Mouse (Mus musculus) midbrain, postnatal 0 days (tissue): Measurements from ENCODE around the gene Paip2b. TPM values are rescaled to one million over a fixed set of nuclear protein-coding genes. Genes with fewer than 3 reads are reported as not detected.

Experiments
- ATAC-seq: fragments of 200-750 bp; cut with Nextera tagmentation; 2 replicates; pipeline ENCODE4 v1.8.0; 2017; ENCODE audit warnings: moderate number of reproducible peaks, mild to moderate bottlenecking, moderate TSS enrichment, moderate library complexity; ENCODE audit not compliant: low FRiP score
- DNase-seq: peaks from one replicate; pipeline ENCODE4 v3.0.0-alpha.2; 2015; ENCODE audit warnings: low spot score
- H3K27ac ChIP-seq: fragments of 300-500 bp; sonication (generic); 2 replicates; pipeline ENCODE4 v1.5.1; 2014; ENCODE audit warnings: low read depth, mild to moderate bottlenecking, low read length, mixed read lengths
- H3K27me3 ChIP-seq: fragments of 300-500 bp; sonication (generic); 2 replicates; pipeline ENCODE4 v1.6.1; 2014; ENCODE audit warnings: low read length, control low read depth, mixed read lengths; ENCODE audit not compliant: insufficient read depth
- H3K36me3 ChIP-seq: fragments of 300-500 bp; sonication (generic); 2 replicates; pipeline ENCODE4 v1.6.1; 2014; ENCODE audit warnings: low read length, control low read depth, mixed read lengths; ENCODE audit not compliant: insufficient read depth
- H3K4me1 ChIP-seq: fragments of 300-500 bp; sonication (generic); 2 replicates; pipeline ENCODE4 v1.6.1; 2014; ENCODE audit warnings: mild to moderate bottlenecking, control low read depth, antibody characterized with exemption, low read length, mixed read lengths; ENCODE audit not compliant: insufficient read depth
- H3K4me2 ChIP-seq: fragments of 300-500 bp; sonication (generic); 2 replicates; pipeline ENCODE4 v1.6.1; 2014; ENCODE audit warnings: low read depth, mild to moderate bottlenecking, low read length, mixed read lengths; ENCODE audit not compliant: poor library complexity, severe bottlenecking
- H3K4me3 ChIP-seq: fragments of 300-500 bp; sonication (generic); 2 replicates; pipeline ENCODE4 v1.5.1; 2014; ENCODE audit warnings: low read depth, mild to moderate bottlenecking, low read length, moderate library complexity
- H3K9ac ChIP-seq: fragments of 300-500 bp; sonication (generic); replicated peaks from 2 replicates; pipeline ENCODE4 v1.6.1; 2014; ENCODE audit warnings: mild to moderate bottlenecking, low read length, moderate library complexity, mixed read lengths; ENCODE audit not compliant: poor library complexity, severe bottlenecking
- H3K9me3 ChIP-seq: fragments of 300-500 bp; sonication (generic); 2 replicates; pipeline ENCODE4 v1.6.1; 2016; ENCODE audit warnings: low read length, control low read depth
- CTCF ChIP-seq: IDR thresholded peaks from 2 replicates; pipeline ENCODE4 v1.5.1; 2016; ENCODE audit warnings: antibody characterized with exemption, mild to moderate bottlenecking
- WGBS: fragments of 180-500 bp; shearing (Covaris S2); extraction: QIAGEN DNeasy Blood & Tissue Kit; methylation state at CpG from one replicate; pipeline ENCODE4 v1.1.7; 2014; 5-methylcytosine and 5-hydroxymethylcytosine counted together
- polyA plus RNA-seq: library from polyadenylated mRNA; unstranded; fragments of >200 nt; fragmentation: Nextera tagmentation; extraction: Ambion mirVana; gene quantifications from 2 replicates; pipeline ENCODE4 v1.2.1, GENCODE M21; 2015
- total RNA-seq: library from RNA; depleted of rRNA; stranded (reverse); fragments of >200 nt; gene quantifications from 2 replicates; pipeline ENCODE4 v1.2.3, GENCODE M21; 2014; rRNA removed

The Paip2b gene
- total RNA-seq (59.3 and 66.5 TPM in 2 replicates), polyA plus RNA-seq (25.9 and 26.1 TPM in 2 replicates)

DNA sequence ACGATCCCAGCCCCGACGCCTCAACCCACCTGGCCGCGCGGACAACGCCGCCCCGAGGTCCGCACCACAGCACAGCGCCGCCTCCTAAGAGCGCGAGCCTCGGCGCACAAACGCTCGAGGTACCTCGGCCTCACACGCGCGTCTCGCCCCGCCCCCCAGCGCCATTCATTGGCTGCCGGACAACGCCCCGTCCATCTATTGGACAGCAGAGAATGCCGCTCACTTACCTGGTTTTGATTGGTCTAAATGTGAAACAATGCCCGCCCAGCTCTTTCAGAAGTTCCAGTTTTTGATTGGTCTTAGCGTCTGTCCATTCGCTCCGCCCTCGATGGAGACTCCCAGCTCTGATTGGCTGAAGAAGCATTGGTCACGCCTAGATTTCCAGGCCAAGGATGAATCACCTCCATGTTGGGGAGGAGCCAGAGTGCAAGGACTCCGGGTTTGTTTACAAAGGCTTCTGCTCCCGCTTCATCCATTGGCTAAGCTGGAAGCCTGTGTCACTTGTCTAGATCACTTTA is at the start of gene Paip2b:
Paip2b (minus strand) TSS at position 136 of the 518 bp plus-strand sequence.
- WGBS, result under 1% methylated on average over 33 of the region's 37 CpGs
- no peaks in the 10 kb centered on the region for H3K9me3 ChIP-seq
- DNase-seq, result peak; percentile 100

DNA sequence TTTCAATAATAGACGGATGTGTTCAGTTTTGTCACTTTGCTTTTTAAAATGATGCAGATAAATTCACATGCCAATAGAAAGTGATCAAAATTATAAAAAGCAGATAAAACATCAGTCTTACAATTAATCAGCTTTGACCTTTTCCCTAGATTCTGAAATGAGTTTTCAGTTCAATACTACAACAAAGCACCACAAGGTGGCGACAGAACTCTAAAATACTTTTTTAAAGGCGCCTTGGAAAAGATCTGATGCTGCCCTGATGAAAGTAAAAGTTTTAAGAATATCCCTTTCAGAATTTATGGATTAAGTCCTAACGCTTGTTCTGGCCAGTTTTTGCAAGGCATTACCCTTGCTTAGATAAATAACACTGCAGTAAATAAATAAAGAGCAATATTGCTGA is 48.3 kb upstream of the Paip2b start:
- no peaks in the 10 kb centered on the region for H3K4me1 ChIP-seq
- H3K27ac ChIP-seq, result no peak overlapping the region
- peak; percentile 85 for TF ChIP-seq CTCF
- no peaks in the 10 kb centered on the region for H3K36me3 ChIP-seq
- ATAC-seq (no peak), DNase-seq (peak; percentile 77)
- H3K4me2 ChIP-seq, result no peak overlapping the region
- H3K9me3 ChIP-seq, result no peaks in the 10 kb centered on the region
- H3K4me3 ChIP-seq, result peak overlapping the region; percentile 2; the same call in 1 of the 2 replicates
- H3K27me3 ChIP-seq, result no peaks in the 10 kb centered on the region
- WGBS, result 3% methylated on average over 4 of the region's 4 CpGs
- H3K9ac ChIP-seq, result no peak overlapping the region

More for the DNA sequence above, at the start of gene Paip2b:
- peak; percentile 26; the same call in 1 of the 2 replicates for TF ChIP-seq CTCF
- Histone ChIP-seq H3K4me2 (peak within 1 kb of the TSS; percentile 72), H3K27ac (peak within 1 kb of the TSS; percentile 87), H3K9ac (peak within 1 kb of the TSS; percentile 75), H3K27me3 (no peaks in the 10 kb centered on the region), H3K36me3 (no peaks in the 10 kb centered on the region), H3K4me1 (no peaks in the 10 kb centered on the region; the same call in 1 of the 2 replicates), H3K4me3 (peak within 1 kb of the TSS; percentile 70)
- ATAC-seq, result peak; percentile 99

DNA sequence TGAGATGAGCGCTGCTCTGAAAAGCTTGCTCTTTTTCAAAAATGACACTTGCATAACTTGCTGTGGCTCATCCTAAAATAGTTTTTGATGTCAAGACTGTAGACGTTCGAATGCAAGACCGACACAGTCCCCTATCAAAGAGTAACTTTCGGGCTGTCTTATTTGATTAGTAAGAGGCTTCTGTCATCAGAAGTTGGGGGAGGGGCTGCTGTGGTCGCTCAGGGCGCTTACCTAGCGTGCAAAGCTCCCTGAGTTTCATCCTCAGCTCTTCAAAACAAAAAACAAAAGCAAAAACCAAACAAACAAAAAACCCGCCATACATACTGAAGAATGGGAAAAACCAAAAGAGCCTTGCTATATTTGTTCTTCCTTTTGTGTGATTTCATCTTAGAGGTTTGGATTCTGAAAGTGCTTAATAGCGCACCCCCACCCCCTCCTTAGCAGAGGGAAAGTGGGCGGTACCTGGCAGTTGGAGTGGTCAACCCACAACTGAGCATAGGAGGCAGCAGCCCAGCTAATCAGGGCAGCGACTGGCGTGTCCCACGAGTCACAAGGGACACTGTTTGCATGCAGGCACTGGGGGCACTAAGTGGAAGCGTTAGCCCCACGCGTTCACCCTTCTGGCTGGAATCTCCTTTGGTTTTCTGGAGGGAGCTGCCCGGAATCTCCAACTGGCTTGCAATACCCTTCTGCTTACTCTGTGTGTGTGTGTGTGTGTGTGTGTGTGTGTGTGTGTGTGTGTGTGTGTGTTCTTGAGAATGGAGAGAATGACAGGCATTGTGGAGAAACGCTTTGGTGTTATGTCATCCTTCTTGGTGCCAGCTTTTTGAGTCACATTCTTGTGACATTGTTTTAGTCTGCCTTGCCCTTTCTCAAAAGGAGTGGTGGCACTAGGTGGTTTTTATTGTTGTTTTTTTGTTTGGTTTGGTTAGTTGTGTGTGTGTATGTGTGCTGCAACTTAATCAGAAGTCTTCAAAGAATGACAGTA is 36.4 kb upstream of the Paip2b start:
- peak overlapping the region; percentile 91 for H3K4me2 ChIP-seq
- no peaks in the 10 kb centered on the region for H3K36me3 ChIP-seq
- H3K9me3 ChIP-seq, result no peaks in the 10 kb centered on the region
- H3K4me1 ChIP-seq, result no peaks in the 10 kb centered on the region
- H3K27me3 ChIP-seq, result no peaks in the 10 kb centered on the region
- peak; percentile 72 for DNase-seq
- peak overlapping the region; percentile 62; the same call in 1 of the 2 replicates for H3K27ac ChIP-seq
- ATAC-seq, result peak; percentile 67; the same call in 1 of the 2 replicates
- TF ChIP-seq CTCF, result no peak
- H3K9ac ChIP-seq, result peak overlapping the region; percentile 74
- peak overlapping the region; percentile 62 for H3K4me3 ChIP-seq
- 1% methylated on average over 19 of the region's 19 CpGs for WGBS

DNA sequence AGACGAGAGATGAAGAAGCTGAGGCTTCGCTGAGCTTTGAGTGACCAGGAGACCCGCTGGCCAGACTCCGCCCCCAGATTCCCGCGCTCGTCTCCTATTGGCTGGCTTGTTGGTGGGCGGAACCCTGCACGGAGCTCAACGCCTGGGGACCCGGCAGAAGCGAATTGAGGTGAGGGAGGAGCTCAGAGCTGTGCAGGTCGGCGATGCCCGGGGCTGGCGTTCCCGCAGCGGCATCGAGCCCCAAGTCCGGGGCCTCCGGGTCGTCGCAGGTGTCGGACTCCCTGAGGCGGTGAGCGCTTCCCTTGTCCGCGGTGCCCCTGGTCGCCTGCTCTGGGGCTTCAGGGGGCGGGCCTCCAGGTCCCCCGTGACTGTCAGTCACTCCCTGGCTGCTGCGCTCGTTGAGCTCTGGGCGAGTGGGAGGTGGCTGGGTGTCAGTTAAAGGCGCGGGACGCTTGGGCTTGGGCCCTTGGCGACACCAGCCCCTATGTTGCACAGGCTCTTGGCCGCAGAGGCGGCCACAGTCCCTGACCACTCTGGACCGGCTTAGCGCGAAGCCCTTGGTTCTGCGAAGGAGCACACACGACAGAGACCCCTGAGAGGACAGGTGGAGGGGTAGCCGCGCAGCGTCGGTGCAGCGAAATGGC is 35.5 kb upstream of the Paip2b start, which contains the start of gene Zfp638:
Zfp638 (plus strand) TSS at position 156 of the 644 bp plus-strand sequence.
- H3K27me3 ChIP-seq, result no peaks in the 10 kb centered on the region
- no peak for TF ChIP-seq CTCF
- ATAC-seq (peak; percentile 95), DNase-seq (peak; percentile 89)
- no peaks in the 10 kb centered on the region for H3K4me1 ChIP-seq
- H3K36me3 ChIP-seq, result no peaks in the 10 kb centered on the region
- no peaks in the 10 kb centered on the region for H3K9me3 ChIP-seq
- WGBS, result under 1% methylated on average over 50 of the region's 50 CpGs
- peak within 1 kb of the TSS; percentile 91 for H3K4me2 ChIP-seq
- peak within 1 kb of the TSS; percentile 62 for H3K4me3 ChIP-seq
- H3K9ac ChIP-seq, result peak within 1 kb of the TSS; percentile 74
- H3K27ac ChIP-seq, result peak within 1 kb of the TSS; percentile 62

DNA sequence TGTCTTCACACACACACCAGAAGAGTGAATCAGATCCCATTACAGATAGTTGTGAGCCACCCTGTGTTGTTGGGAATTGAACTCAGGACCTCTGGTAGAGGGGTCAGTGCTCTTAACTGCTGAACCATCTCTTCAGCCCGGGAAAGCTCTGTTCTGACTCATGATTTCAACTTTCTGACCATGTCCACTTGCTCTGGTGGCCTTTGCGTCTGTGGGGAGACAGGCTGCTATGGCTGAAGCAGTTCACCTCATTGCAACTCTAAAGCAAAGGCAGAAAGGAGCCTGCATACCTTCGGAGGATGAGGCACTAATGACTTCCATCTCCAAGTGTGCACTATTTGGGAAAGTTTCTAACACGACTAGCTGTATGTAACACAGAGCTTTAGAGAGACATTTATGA is 34.9 kb upstream of the Paip2b start:
- TF ChIP-seq CTCF, result no peak
- ATAC-seq, result peak; percentile 12; the same call in 1 of the 2 replicates
- H3K27ac ChIP-seq, result no peak overlapping the region
- H3K4me3 ChIP-seq, result peak overlapping the region; percentile 62
- H3K9ac ChIP-seq, result no peak overlapping the region
- no peaks in the 10 kb centered on the region for H3K36me3 ChIP-seq
- WGBS, result 40% methylated on average over 4 of the region's 4 CpGs
- DNase-seq, result no peak
- peak overlapping the region; percentile 91 for H3K4me2 ChIP-seq
- H3K9me3 ChIP-seq, result no peaks in the 10 kb centered on the region
- no peaks in the 10 kb centered on the region for H3K4me1 ChIP-seq
- no peaks in the 10 kb centered on the region for H3K27me3 ChIP-seq
